In the genomic region with DNA sequence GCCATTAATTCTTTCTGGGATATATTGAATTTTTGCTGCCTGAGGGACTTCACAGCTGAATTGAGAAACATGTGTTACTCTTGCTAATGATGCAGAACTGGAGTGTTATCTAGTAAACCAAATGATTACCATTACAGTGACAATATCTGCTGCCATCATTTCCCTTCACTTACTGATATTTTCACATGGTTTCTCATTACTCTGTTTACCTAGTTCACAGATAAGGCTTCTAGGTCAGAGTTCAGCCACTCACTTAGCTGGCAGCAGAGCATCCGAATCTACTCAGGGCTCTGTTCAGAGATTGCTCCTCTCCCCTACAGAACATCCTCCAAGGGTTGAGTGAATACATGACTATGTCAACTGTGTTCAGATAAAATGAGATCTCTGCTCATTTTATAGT, we compare ENCODE assay signal across 16 mouse cellular contexts.
"Had no signal": no experiment of that assay in that cellular context is flagged by ENCODE, and none has a peak within 500 bp of the region (broad histone marks: within the 10 kb centered on the region; RNA-seq: fewer than 3 reads in every experiment).

No protein-coding gene starts in this region.

- H3K9me3 ChIP-seq: neural tube, embryonic 13.5 days; neural tube, embryonic 15.5 days; stomach, embryonic 15.5 days had no signal

- H3K27ac ChIP-seq: neural tube, embryonic 13.5 days; neural tube, embryonic 15.5 days; stomach, embryonic 15.5 days; stomach, postnatal 0 days had no signal

- H3K4me2 ChIP-seq: neural tube, embryonic 13.5 days; neural tube, embryonic 15.5 days; stomach, embryonic 15.5 days had no signal

- H3K9ac ChIP-seq: neural tube, embryonic 13.5 days; neural tube, embryonic 15.5 days; stomach, embryonic 15.5 days had no signal

- H3K36me3 ChIP-seq: neural tube, embryonic 13.5 days; neural tube, embryonic 15.5 days; stomach, embryonic 15.5 days had no signal

- DNase-seq: retina, postnatal 1 day; right cerebral cortex, adult 18-20 months; right cerebral cortex, postnatal 14 days; right cerebral cortex, postnatal 25 days; right cerebral cortex, postnatal 4 days; spleen, adult 18-20 months; thymus, adult 18-20 months; thymus, adult 2 months; thymus, postnatal 14 days; thymus, postnatal 25 days; thymus, postnatal 36 days; thymus, postnatal 4 days had no signal

- H3K27me3 ChIP-seq: neural tube, embryonic 13.5 days; neural tube, embryonic 15.5 days; stomach, embryonic 15.5 days had no signal

- H3K4me3 ChIP-seq: neural tube, embryonic 13.5 days; neural tube, embryonic 15.5 days; stomach, embryonic 15.5 days had no signal
